Mouse (Mus musculus) heart, postnatal 4 days (tissue): ENCODE measurements at regions not wholly inside any gene's neighbourhood (a gene's known extent, or its start where the extent isn't known, plus 50 kb on each side); places are given as distances from the start of the nearest gene placed in this dataset.
A peak's percentile ranks its signal among the peaks of the same experiment; 100 is the strongest.

Source experiments
- DNase-seq: peaks from one replicate; pipeline ENCODE4 v3.0.0; 2021

- DNase-seq: peak; percentile 32
Measured at GRCm38 (mm10) chr13:52017598-52018190, 171.2 kb downstream of the Gadd45g start.

- no peak for DNase-seq
Measured at GRCm38 (mm10) chr13:52019647-52020046, 173.2 kb downstream of the Gadd45g start.

- no peak for DNase-seq
Measured at GRCm38 (mm10) chr13:52021150-52021549, 174.7 kb downstream of the Gadd45g start.

- DNase-seq: no peak
Measured at GRCm38 (mm10) chr13:52021828-52022227, 175.3 kb downstream of the Gadd45g start.

- DNase-seq: no peak
Measured at GRCm38 (mm10) chr13:52022529-52022928, 176.1 kb downstream of the Gadd45g start.

- DNase-seq: peak; percentile 75
Measured at GRCm38 (mm10) chr13:52024349-52024748, 177.9 kb downstream of the Gadd45g start.

- peak; percentile 33 for DNase-seq
Measured at GRCm38 (mm10) chr13:52024832-52025481, 178.5 kb downstream of the Gadd45g start.

GRCm38 (mm10) chr13:52025482-52025848 lies 179.0 kb downstream of the Gadd45g start:
- DNase-seq: peak; percentile 29

- DNase-seq: no peak
Measured at GRCm38 (mm10) chr13:52026291-52026690, 179.8 kb downstream of the Gadd45g start.

- DNase-seq: no peak
Measured at GRCm38 (mm10) chr13:52029868-52030422, 183.5 kb downstream of the Gadd45g start.

GRCm38 (mm10) chr13:52031465-52031864 lies 185.0 kb downstream of the Gadd45g start:
- no peak for DNase-seq

- DNase-seq: no peak
Measured at GRCm38 (mm10) chr13:52035731-52036130, 189.3 kb downstream of the Gadd45g start.

GRCm38 (mm10) chr13:52036351-52036750 lies 189.9 kb downstream of the Gadd45g start:
- DNase-seq: no peak

- DNase-seq: no peak
Measured at GRCm38 (mm10) chr13:52037218-52037617, 190.7 kb downstream of the Gadd45g start.

- peak; percentile 70 for DNase-seq
Measured at GRCm38 (mm10) chr13:52041467-52042421, 195.3 kb downstream of the Gadd45g start.

- no peak for DNase-seq
Measured at GRCm38 (mm10) chr13:52042867-52043266, 196.4 kb downstream of the Gadd45g start.

GRCm38 (mm10) chr13:52043916-52044315 lies 197.4 kb downstream of the Gadd45g start:
- DNase-seq: no peak

GRCm38 (mm10) chr13:52045349-52045748 lies 198.9 kb downstream of the Gadd45g start:
- no peak for DNase-seq

GRCm38 (mm10) chr13:52046020-52046419 lies 199.5 kb downstream of the Gadd45g start:
- peak; percentile 61 for DNase-seq

GRCm38 (mm10) chr13:52046700-52047099 lies 200.2 kb downstream of the Gadd45g start:
- DNase-seq: peak; percentile 37

- no peak for DNase-seq
Measured at GRCm38 (mm10) chr13:52047937-52048336, 201.5 kb downstream of the Gadd45g start.

GRCm38 (mm10) chr13:52048777-52049176 lies 202.3 kb downstream of the Gadd45g start:
- no peak for DNase-seq

- DNase-seq: no peak
Measured at GRCm38 (mm10) chr13:52049249-52049648, 202.8 kb downstream of the Gadd45g start.
